Mouse (Mus musculus) CH12.LX (cell line): Measurements from ENCODE around the gene Bclaf1. TPM values are rescaled to one million over a fixed set of nuclear protein-coding genes. Genes with fewer than 3 reads are reported as not detected.

Experiments
- DNase-seq: peaks from one replicate; pipeline ENCODE4 v3.0.0-alpha.2; 2013; ENCODE audit errors: extremely low read depth
- H3K27ac ChIP-seq: 2 replicates; pipeline ENCODE4 v1.5.1; 2012; ENCODE audit warnings: low read depth, mild to moderate bottlenecking, control low read depth, moderate library complexity; ENCODE audit not compliant: insufficient read depth
- H3K27me3 ChIP-seq: replicated peaks from 2 replicates; pipeline ENCODE3; 2012; ENCODE audit warnings: inconsistent platforms
- H3K36me3 ChIP-seq, 2 experiments: replicated peaks in 1 of 2; 2 replicates each; pipeline versions ENCODE3 to v1.6.1; 2012; ENCODE audit warnings: inconsistent platforms in 1 of 2, low read length in 1 of 2, mild to moderate bottlenecking in 1 of 2, mixed read lengths in 1 of 2, moderate library complexity in 1 of 2; ENCODE audit not compliant: control insufficient read depth in 1 of 2, insufficient read depth in 1 of 2
- H3K4me1 ChIP-seq, 2 experiments: 2 replicates each; pipeline ENCODE4 v1.6.1; 2012; ENCODE audit warnings: inconsistent platforms in 1 of 2, moderate library complexity in 1 of 2; ENCODE audit not compliant: insufficient read depth in 2 of 2, control insufficient read depth in 1 of 2
- H3K4me2 ChIP-seq: 2 replicates; pipeline ENCODE4 v1.6.1; 2012; ENCODE audit warnings: low read depth, mild to moderate bottlenecking, control low read depth; ENCODE audit not compliant: poor library complexity, insufficient read depth, severe bottlenecking
- H3K4me3 ChIP-seq, 3 experiments: fragments of 150-350 bp in 1 of 3; sonication (generic) in 1 of 3; replicated peaks in 1 of 3; 2 replicates each; pipeline versions ENCODE3 to v1.5.1; 2011 to 2012; ENCODE audit warnings: low read depth in 2 of 3, low read length in 2 of 3, mild to moderate bottlenecking in 2 of 3, moderate library complexity in 2 of 3, control low read depth in 1 of 3, improper control_type of control experiment in 1 of 3, inconsistent platforms in 1 of 3, mixed read lengths in 1 of 3; ENCODE audit not compliant: poor library complexity in 1 of 3
- H3K79me2 ChIP-seq: replicated peaks from 2 replicates; pipeline ENCODE4 v1.6.1; 2012; ENCODE audit warnings: mild to moderate bottlenecking, moderate library complexity; ENCODE audit not compliant: control insufficient read depth, poor library complexity, insufficient read depth, severe bottlenecking; ENCODE audit errors: extremely low read depth
- H3K9ac ChIP-seq: 2 replicates; pipeline ENCODE4 v1.6.1; 2012; ENCODE audit warnings: low read depth, mild to moderate bottlenecking, control low read depth, moderate library complexity; ENCODE audit not compliant: insufficient read depth
- H3K9me3 ChIP-seq: replicated peaks from 2 replicates; pipeline ENCODE3; 2012; ENCODE audit warnings: low read length, inconsistent platforms, mixed read lengths
- BHLHE40 ChIP-seq: IDR thresholded peaks from 2 replicates; pipeline ENCODE4 v1.6.1; 2011; ENCODE audit warnings: mild to moderate bottlenecking, low read depth, low read length, improper control_type of control experiment
- CHD1 ChIP-seq: IDR thresholded peaks from 2 replicates; pipeline ENCODE4 v1.6.1; 2012; ENCODE audit warnings: low read depth, low read length, improper control_type of control experiment, inconsistent platforms
- CHD2 ChIP-seq: IDR thresholded peaks from 2 replicates; pipeline ENCODE4 v1.6.1; 2011; ENCODE audit warnings: low read length, improper control_type of control experiment
- CTCF ChIP-seq, 2 experiments: IDR thresholded peaks in 1 of 2; conservative IDR thresholded peaks in 1 of 2; 2 replicates each; pipeline ENCODE4 v1.5.1; 2011 to 2012; ENCODE audit warnings: low read depth in 2 of 2, low read length in 2 of 2, improper control_type of control experiment in 1 of 2, inconsistent platforms in 1 of 2, mild to moderate bottlenecking in 1 of 2, moderate library complexity in 1 of 2
- E2F4 ChIP-seq: IDR thresholded peaks from 2 replicates; pipeline ENCODE4 v1.6.1; 2011; ENCODE audit warnings: low read depth, low read length, improper control_type of control experiment; ENCODE audit not compliant: insufficient replicate concordance
- ELF1 ChIP-seq: IDR thresholded peaks from 2 replicates; pipeline ENCODE4 v1.6.1; 2014; ENCODE audit warnings: low read depth, mild to moderate bottlenecking, inconsistent platforms, low read length, improper control_type of control experiment
- EP300 ChIP-seq: IDR thresholded peaks from 2 replicates; pipeline ENCODE4 v1.6.1; 2011; ENCODE audit warnings: low read length, improper control_type of control experiment
- ETS1 ChIP-seq: conservative IDR thresholded peaks from 2 replicates; pipeline ENCODE4 v1.6.1; 2012; ENCODE audit warnings: low read depth, mild to moderate bottlenecking, inconsistent platforms, low read length, improper control_type of control experiment, moderate library complexity
- GABPA ChIP-seq: IDR thresholded peaks from 2 replicates; pipeline ENCODE4 v1.6.1; 2012; ENCODE audit warnings: low read depth, low read length, improper control_type of control experiment, inconsistent platforms; ENCODE audit not compliant: insufficient replicate concordance
- HCFC1 ChIP-seq: IDR thresholded peaks from 2 replicates; pipeline ENCODE4 v1.6.1; 2012; ENCODE audit warnings: low read depth, mild to moderate bottlenecking, inconsistent platforms, low read length, improper control_type of control experiment
- IRF4 ChIP-seq: IDR thresholded peaks from 2 replicates; pipeline ENCODE4 v1.6.1; 2014; ENCODE audit warnings: low read depth, mild to moderate bottlenecking, inconsistent platforms, low read length, improper control_type of control experiment
- JUN ChIP-seq: IDR thresholded peaks from 2 replicates; pipeline ENCODE4 v1.6.1; 2011; ENCODE audit warnings: low read depth, mild to moderate bottlenecking, low read length, improper control_type of control experiment, moderate library complexity; ENCODE audit not compliant: insufficient read depth
- JUND ChIP-seq: conservative IDR thresholded peaks from 2 replicates; pipeline ENCODE4 v1.6.1; 2011; ENCODE audit warnings: low read depth, low read length, improper control_type of control experiment
- KAT2A ChIP-seq: IDR thresholded peaks from 2 replicates; pipeline ENCODE4 v1.6.1; 2012; ENCODE audit warnings: low read length, improper control_type of control experiment, inconsistent platforms; ENCODE audit not compliant: insufficient replicate concordance
- MAFK ChIP-seq: IDR thresholded peaks from 2 replicates; pipeline ENCODE4 v1.6.1; 2011; ENCODE audit warnings: low read length, improper control_type of control experiment; ENCODE audit not compliant: insufficient replicate concordance
- MAX ChIP-seq: IDR thresholded peaks from 2 replicates; pipeline ENCODE4 v1.6.1; 2011; ENCODE audit warnings: low read length, improper control_type of control experiment
- MAZ ChIP-seq: IDR thresholded peaks from 2 replicates; pipeline ENCODE4 v1.6.1; 2012; ENCODE audit warnings: low read depth, mild to moderate bottlenecking, inconsistent platforms, low read length, improper control_type of control experiment, moderate library complexity
- MEF2A ChIP-seq: IDR thresholded peaks from 2 replicates; pipeline ENCODE4 v1.6.1; 2014; ENCODE audit warnings: low read depth, mild to moderate bottlenecking, inconsistent platforms, low read length, improper control_type of control experiment, borderline replicate concordance
- MXI1 ChIP-seq: IDR thresholded peaks from 2 replicates; pipeline ENCODE4 v1.6.1; 2011; ENCODE audit warnings: mild to moderate bottlenecking, low read depth, low read length, improper control_type of control experiment
- MYC ChIP-seq: IDR thresholded peaks from 2 replicates; pipeline ENCODE4 v1.6.1; 2011; ENCODE audit warnings: low read depth, mild to moderate bottlenecking, improper control_type of control experiment, low read length
- NELFE ChIP-seq: IDR thresholded peaks from 2 replicates; pipeline ENCODE4 v1.6.1; 2011; ENCODE audit warnings: low read depth, low read length, improper control_type of control experiment
- NRF1 ChIP-seq: IDR thresholded peaks from 2 replicates; pipeline ENCODE4 v1.6.1; 2014; ENCODE audit warnings: low read depth, mild to moderate bottlenecking, inconsistent platforms, low read length, improper control_type of control experiment, moderate library complexity
- PAX5 ChIP-seq: IDR thresholded peaks from 2 replicates; pipeline ENCODE4 v1.6.1; 2012; ENCODE audit warnings: low read length, inconsistent platforms, mixed read lengths
- POLR2A ChIP-seq: IDR thresholded peaks from 2 replicates; pipeline ENCODE4 v1.6.1; 2011; ENCODE audit warnings: low read depth, mild to moderate bottlenecking, improper control_type of control experiment, low read length
- POLR2AphosphoS2 ChIP-seq: IDR thresholded peaks from 2 replicates; pipeline ENCODE4 v1.6.1; 2011; ENCODE audit warnings: low read depth, low read length, improper control_type of control experiment
- RAD21 ChIP-seq: IDR thresholded peaks from 2 replicates; pipeline ENCODE4 v1.6.1; 2011; ENCODE audit warnings: low read depth, mild to moderate bottlenecking, low read length, improper control_type of control experiment, moderate library complexity
- RCOR1 ChIP-seq: conservative IDR thresholded peaks from 2 replicates; pipeline ENCODE4 v1.6.1; 2012; ENCODE audit warnings: low read depth, mild to moderate bottlenecking, inconsistent platforms, low read length, improper control_type of control experiment
- SIN3A ChIP-seq: IDR thresholded peaks from 2 replicates; pipeline ENCODE4 v1.6.1; 2012; ENCODE audit warnings: low read length, improper control_type of control experiment, inconsistent platforms
- SMC3 ChIP-seq: IDR thresholded peaks from 2 replicates; pipeline ENCODE4 v1.6.1; 2011; ENCODE audit warnings: low read depth, low read length, improper control_type of control experiment
- TBP ChIP-seq: conservative IDR thresholded peaks from 2 replicates; pipeline ENCODE4 v1.6.1; 2011; ENCODE audit warnings: low read depth, low read length, improper control_type of control experiment
- TCF12 ChIP-seq: IDR thresholded peaks from 2 replicates; pipeline ENCODE4 v1.6.1; 2014; ENCODE audit warnings: low read depth, mild to moderate bottlenecking, inconsistent platforms, low read length, improper control_type of control experiment
- UBTF ChIP-seq: IDR thresholded peaks from 2 replicates; pipeline ENCODE4 v1.6.1; 2012; ENCODE audit warnings: low read depth, mild to moderate bottlenecking, inconsistent platforms, low read length, improper control_type of control experiment, moderate library complexity
- USF1 ChIP-seq: IDR thresholded peaks from 2 replicates; pipeline ENCODE4 v1.6.1; 2014; ENCODE audit warnings: low read depth, mild to moderate bottlenecking, inconsistent platforms, low read length, improper control_type of control experiment
- USF2 ChIP-seq: conservative IDR thresholded peaks from 2 replicates; pipeline ENCODE4 v1.6.1; 2011; ENCODE audit warnings: low read depth, low read length, improper control_type of control experiment
- ZC3H11A ChIP-seq: IDR thresholded peaks from 2 replicates; pipeline ENCODE4 v1.6.1; 2012; ENCODE audit warnings: low read depth, mild to moderate bottlenecking, inconsistent platforms, low read length, improper control_type of control experiment
- ZKSCAN1 ChIP-seq: IDR thresholded peaks from 2 replicates; pipeline ENCODE4 v1.6.1; 2012; ENCODE audit warnings: low read depth, inconsistent platforms, low read length, improper control_type of control experiment, borderline replicate concordance
- ZMIZ1 ChIP-seq: IDR thresholded peaks from 2 replicates; pipeline ENCODE4 v1.6.1; 2012; ENCODE audit warnings: low read depth, mild to moderate bottlenecking, inconsistent platforms, low read length, improper control_type of control experiment
- ZNF384 ChIP-seq: IDR thresholded peaks from 2 replicates; pipeline ENCODE4 v1.6.1; 2012; ENCODE audit warnings: low read depth, low read length, improper control_type of control experiment, inconsistent platforms
- dilution Hi-C: fragments of 300-500 bp; cut with MboI; formaldehyde crosslinking; loops from 2 replicates; pipeline ENCODE4 v1.14.3; 2020; ENCODE audit warnings: low sequenced_read_pairs; ENCODE audit not compliant: extremely low pct_unique_long_range_greater_than_20kb, extremely low pct_ligation_motif_present
- in situ Hi-C: fragments of 300-500 bp; cut with MboI; formaldehyde crosslinking; loops from 3 replicates; pipeline ENCODE4 v1.14.3; 2019; ENCODE audit warnings: low sequenced_read_pairs, low pct_ligation_motif_present, low pct_unique_long_range_greater_than_20kb, mixed read lengths
- polyA plus RNA-seq: library from polyadenylated mRNA; unstranded; fragments of >175 nt; gene quantifications from 2 replicates; pipeline ENCODE4 v1.2.1, GENCODE M21; 2012; ENCODE audit warnings: low read depth; ENCODE audit not compliant: insufficient read length
- total RNA-seq, 2 experiments: library from RNA; depleted of rRNA; stranded (reverse); fragments of 300-350 nt in 1 of 2; fragments of >200 nt in 1 of 2; gene quantifications; 2 replicates each; pipeline ENCODE4 v1.2.3; 2012 to 2014

The Bclaf1 gene
- total and polyA plus RNA-seq, 3 experiments, result 84.2 to 242 (median 186) TPM

DNA sequence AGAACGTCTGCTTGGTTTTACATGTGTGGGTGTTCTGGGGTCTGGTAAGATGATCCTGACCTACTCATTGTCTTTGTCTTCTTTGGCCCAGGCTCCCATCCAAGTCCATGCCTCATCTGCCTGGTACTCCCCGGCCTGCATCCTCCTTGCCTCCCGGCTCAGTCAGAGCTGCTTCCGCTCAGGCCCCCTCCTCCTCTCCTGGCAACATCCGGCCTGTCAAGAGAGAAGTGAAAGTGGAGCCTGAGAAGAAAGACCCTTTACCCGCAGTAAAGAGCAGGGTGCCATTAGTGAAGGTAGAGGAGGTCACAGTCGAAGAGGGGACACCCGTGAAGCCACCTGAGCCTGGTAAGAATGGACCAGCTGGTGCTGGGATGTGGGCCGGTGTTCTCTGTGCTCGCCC is 45.2 kb upstream of the Bclaf1 start:
- H3K9me3 ChIP-seq, result peaks cover 6% of the 10 kb centered on the region
- TF ChIP-seq CHD2 (peak; percentile 46; the same call in 1 of the 2 replicates), USF1 (no peak), HCFC1 (peak; percentile 72), UBTF (no peak), MXI1 (peak; percentile 79), GABPA (no peak), POLR2A (peak; percentile 92), NRF1 (no peak), IRF4 (peak; percentile 87), EP300 (peak; percentile 57), TBP (no peak; the same call in none of the 2 replicates), ZC3H11A (no peak), ZNF384 (no peak), USF2 (no peak), CHD1 (no peak), POLR2AphosphoS2 (peak; percentile 75; the same call in 1 of the 2 replicates), ZKSCAN1 (no peak), MAFK (no peak), MAZ (peak; percentile 95), ELF1 (peak; percentile 71), RCOR1 (no peak), SIN3A (peak; percentile 87), RAD21 (no peak), BHLHE40 (no peak), TCF12 (peak; percentile 68), NELFE (peak; percentile 92), MAX (no peak), MYC (no peak), CTCF (conservative IDR thresholded peaks at IDR 0.05 in 1 of 2, IDR thresholded peaks at IDR 0.05 in 1 of 2; ENCODE audit: low read depth in 2 of 2, low read length in 2 of 2) (no peak), ETS1 (0 out of 2 replicates have a peak, but pooled peaks have one; percentile 24), KAT2A (no peak), MEF2A (no peak), E2F4 (no peak), JUN (no peak), SMC3 (no peak), PAX5 (no peak), ZMIZ1 (peak; percentile 77; the same call in 1 of the 2 replicates), JUND (no peak)
- H3K4me1 ChIP-seq, result peaks cover 11 to 41% of the 10 kb centered on the region in 2 experiments
- H3K27ac ChIP-seq, result peak overlapping the region; percentile 31; the same call in 1 of the 2 replicates
- peak overlapping the region; percentile 86 for H3K9ac ChIP-seq
- peak overlapping the region; percentile 85 for H3K4me2 ChIP-seq
- H3K79me2 ChIP-seq, result 0 out of 2 replicates have a peak, but pooled peaks cover 2% of the 10 kb centered on the region
- dilution Hi-C loops (no loop called here), in situ Hi-C loops (no loop called here)
- H3K27me3 ChIP-seq, result no peaks in the 10 kb centered on the region
- peaks cover 19 to 44% of the 10 kb centered on the region in 2 experiments for H3K36me3 ChIP-seq
- peak; percentile 81 for DNase-seq
- H3K4me3 ChIP-seq, result peak overlapping the region; percentile 71 to 75 (median 72)
